25 mouse cellular contexts compared by ENCODE assay signal in genomic region chr16:8613447-8613846, GRCm38 (mm10). TPM values are rescaled to one million over a fixed set of nuclear protein-coding genes. Genes with fewer than 3 reads are reported as not detected.
DNase-seq lines count a peak whose midpoint lies in the region; ATAC-seq and TF ChIP-seq lines count a peak whose summit lies in the region.
"Had no signal": no experiment of that assay in that cellular context is flagged by ENCODE, and none has a peak within 500 bp of the region (broad histone marks: within the 10 kb centered on the region; RNA-seq: fewer than 3 reads in every experiment).

No protein-coding gene starts in this region.

- WGBS in liver, embryonic 14.5 days (ENCODE audit: insufficient replicate concordance) = 66% methylated on average over 3 of the region's 3 CpGs

- no peaks in the 10 kb centered on the region for H3K9me3 ChIP-seq in liver, embryonic 14.5 days (ENCODE audit: control insufficient read depth, low read length)
- H3K9me3 ChIP-seq: embryonic facial prominence, embryonic 13.5 days; forebrain, embryonic 13.5 days; heart, embryonic 12.5 days; limb, embryonic 10.5 days; limb, embryonic 15.5 days; lung, embryonic 15.5 days had no signal

- no peaks in the 10 kb centered on the region for H3K36me3 ChIP-seq in liver, embryonic 14.5 days (replicated peaks; ENCODE audit: control insufficient read depth, insufficient read depth, low read depth)
- H3K36me3 ChIP-seq: limb, embryonic 10.5 days; lung, embryonic 15.5 days had no signal

- peak overlapping the region; percentile 97 for H3K27ac ChIP-seq in liver, embryonic 14.5 days
- H3K27ac ChIP-seq: embryonic facial prominence, embryonic 13.5 days; forebrain, embryonic 13.5 days; hindbrain, embryonic 14.5 days; limb, embryonic 10.5 days; limb, embryonic 15.5 days; lung, embryonic 15.5 days had no signal

- TF ChIP-seq EP300 in liver, embryonic 14.5 days (IDR thresholded peaks at IDR 0.05; ENCODE audit: low read depth) = no peak

- H3K4me3 ChIP-seq in liver, embryonic 14.5 days (ENCODE audit: insufficient read depth in 1 of 2, low read depth in 2 of 2, low read length in 2 of 2) = peak overlapping the region; percentile 28 to 33; a peak in 2 of 4 replicates
- H3K4me3 ChIP-seq: embryonic facial prominence, embryonic 13.5 days; forebrain, embryonic 13.5 days; heart, embryonic 12.5 days; limb, embryonic 10.5 days; limb, embryonic 15.5 days; lung, embryonic 15.5 days had no signal

- peaks cover 27 to 31% of the 10 kb centered on the region in 2 experiments for H3K4me1 ChIP-seq in liver, embryonic 14.5 days (replicated peaks; ENCODE audit: control insufficient read depth in 2 of 2, insufficient read depth in 2 of 2, low read length in 1 of 2)
- H3K4me1 ChIP-seq: embryonic facial prominence, embryonic 13.5 days; forebrain, embryonic 13.5 days; heart, embryonic 12.5 days; limb, embryonic 10.5 days; limb, embryonic 15.5 days; lung, embryonic 15.5 days had no signal

- H3K9ac ChIP-seq in liver, embryonic 14.5 days (replicated peaks) = peak overlapping the region; percentile 58
- H3K9ac ChIP-seq: embryonic facial prominence, embryonic 13.5 days; forebrain, embryonic 13.5 days; heart, embryonic 12.5 days; hindbrain, embryonic 14.5 days; limb, embryonic 15.5 days; lung, embryonic 15.5 days had no signal

- peak; percentile 15 for DNase-seq in spleen, adult 12 weeks (ENCODE audit: low spot score)
- DNase-seq in spleen, adult 18-20 months = no peak
- DNase-seq in liver, embryonic 14.5 days (ENCODE audit: low read depth in 3 of 3, low spot score in 3 of 3) = peak in 1 of 3 experiments; percentile 42
- no peak for DNase-seq in heart, postnatal 10 days
- no peak for DNase-seq in frontal cortex, postnatal 25 days (ENCODE audit: low spot score in 2 of 2)
- no peak for DNase-seq in thymus, postnatal 4 days
- DNase-seq in cerebellum, adult 11-12 months = no peak
- DNase-seq: adrenal gland, adult 8-10 months; cerebellum, adult 18-20 months; gastrocnemius, postnatal 36 days; heart, adult 18-20 months; kidney, postnatal 14 days; layer of hippocampus, adult 9-11 months; midbrain, embryonic 14.5 days; right cerebral cortex, postnatal 14 days; thymus, adult 2 months had no signal

- ATAC-seq in erythroid progenitor cell, adult 5-6 weeks (replicated peaks; ENCODE audit: low FRiP score, poor library complexity, severe bottlenecking) = peak; percentile 28
- peak; percentile 21; the same call in 1 of the 2 replicates for ATAC-seq in liver, embryonic 14.5 days (ENCODE audit: insufficient read depth)
- ATAC-seq: forebrain, embryonic 13.5 days; intestine, postnatal 0 days had no signal

- H3K4me2 ChIP-seq in liver, embryonic 14.5 days (ENCODE audit: low read depth) = peak overlapping the region; percentile 76
- H3K4me2 ChIP-seq: embryonic facial prominence, embryonic 13.5 days; forebrain, embryonic 13.5 days; heart, embryonic 12.5 days; hindbrain, embryonic 14.5 days; limb, embryonic 15.5 days; lung, embryonic 15.5 days had no signal

- intact Hi-C loops in heart, postnatal 10 days (cut with DNase I) = no loop called here

- H3K27me3 ChIP-seq in liver, embryonic 14.5 days (ENCODE audit: control insufficient read depth, insufficient read depth, low read length) = no peaks in the 10 kb centered on the region
- H3K27me3 ChIP-seq: embryonic facial prominence, embryonic 13.5 days; forebrain, embryonic 13.5 days; heart, embryonic 12.5 days; limb, embryonic 15.5 days; lung, embryonic 15.5 days had no signal

- no peak for TF ChIP-seq CTCF in liver, embryonic 14.5 days (IDR thresholded peaks at IDR 0.05; ENCODE audit: low read depth)

RNA-seq across cellular contexts. Expression of gene Pmm2, which starts 24.0 kb away (rescaled TPM):
- total RNA-seq in erythroid progenitor cell, adult 5-6 weeks (2015; ENCODE audit: low replicate concordance) = 80.1 and 96.9 TPM in 2 replicates
- 118 and 123 TPM in 2 replicates for total RNA-seq in erythroid progenitor cell, adult 5-6 weeks (2017; ENCODE audit: low replicate concordance)
- polyA plus RNA-seq in liver, embryonic 14.5 days (2012; rRNA removed) = 22.1 and 23.0 TPM in 2 replicates
- 25.4 and 25.5 TPM in 2 replicates for polyA plus RNA-seq in liver, embryonic 14.5 days (2014; fragmentation: Nextera tagmentation; extraction: Ambion mirVana)
- total RNA-seq in heart, postnatal 10 days (2021) = 10 to 100 TPM; 36.7 to 38.8 TPM

RNA-seq across cellular contexts. Expression of gene Tmem186, which starts 24.1 kb away (rescaled TPM):
- 6.7 and 11.9 TPM in 2 replicates for total RNA-seq in erythroid progenitor cell, adult 5-6 weeks (2015; ENCODE audit: low replicate concordance)
- total RNA-seq in erythroid progenitor cell, adult 5-6 weeks (2017; ENCODE audit: low replicate concordance) = 10.9 and 12.5 TPM in 2 replicates
- polyA plus RNA-seq in liver, embryonic 14.5 days (2012; rRNA removed) = 6.2 and 7.9 TPM in 2 replicates
- 6.3 and 6.5 TPM in 2 replicates for polyA plus RNA-seq in liver, embryonic 14.5 days (2014; fragmentation: Nextera tagmentation; extraction: Ambion mirVana)
- 10 to 100 TPM; 14.2 to 15.2 TPM for total RNA-seq in heart, postnatal 10 days (2021)

RNA-seq across cellular contexts. Expression of gene Carhsp1, which starts 58.5 kb away (rescaled TPM):
- 176 and 189 TPM in 2 replicates for total RNA-seq in erythroid progenitor cell, adult 5-6 weeks (2015; ENCODE audit: low replicate concordance)
- 200 and 217 TPM in 2 replicates for total RNA-seq in erythroid progenitor cell, adult 5-6 weeks (2017; ENCODE audit: low replicate concordance)
- 31.2 and 38.7 TPM in 2 replicates for polyA plus RNA-seq in liver, embryonic 14.5 days (2012; rRNA removed)
- polyA plus RNA-seq in liver, embryonic 14.5 days (2014; fragmentation: Nextera tagmentation; extraction: Ambion mirVana) = 30.8 and 31.3 TPM in 2 replicates
- total RNA-seq in heart, postnatal 10 days (2021) = 10 to 100 TPM; 37.9 to 40.1 TPM

Comparison
In these comparisons a context has a peak if more than half of its experiments do, and no peak if none do; other contexts are left out.
1. RNA of gene Carhsp1, which starts 58.5 kb away (total RNA-seq): 176 to 217 TPM in erythroid progenitor cell, adult 5-6 weeks; 37.9 to 40.1 TPM in heart, postnatal 10 days; every median in the first group is over 4 times any median in the second.